Mouse (Mus musculus): ENCODE measurements around the gene Nupr1.

- no peak for TF ChIP-seq CTCF (IDR thresholded peaks at IDR 0.05; ENCODE audit: low read depth)
- no peak for TF ChIP-seq EP300 (IDR thresholded peaks at IDR 0.05; ENCODE audit: low read depth)
Measured at GRCm38 (mm10) chr7:126602650-126603049, 28.0 kb downstream of the Nupr1 start.

All from liver, embryonic 14.5 days (tissue).